Mouse (Mus musculus) hindbrain, embryonic 12.5 days (tissue): Measurements from ENCODE around the gene S1pr5. TPM values are rescaled to one million over a fixed set of nuclear protein-coding genes. Genes with fewer than 3 reads are reported as not detected.
A peak's percentile ranks its signal among the peaks of the same experiment; 100 is the strongest.
"Not testable (repeated sequence)": the region's sequence is repeated elsewhere in the genome, so short reads cannot be mapped to it uniquely, and the experiment has no call there.

Source experiments
- ATAC-seq: fragments of 200-750 bp; cut with Nextera tagmentation; 2 replicates; pipeline ENCODE4 v1.8.0; 2017; ENCODE audit warnings: moderate TSS enrichment; ENCODE audit not compliant: low FRiP score
- H3K27ac ChIP-seq: fragments of 300-500 bp; sonication (generic); 2 replicates; pipeline ENCODE4 v1.5.1; 2016; ENCODE audit warnings: mild to moderate bottlenecking
- H3K27me3 ChIP-seq: fragments of 300-500 bp; sonication (generic); 2 replicates; pipeline ENCODE4 v1.6.1; 2016; ENCODE audit warnings: mild to moderate bottlenecking
- H3K36me3 ChIP-seq: fragments of 300-500 bp; sonication (generic); 2 replicates; pipeline ENCODE4 v1.6.1; 2016; ENCODE audit warnings: mild to moderate bottlenecking
- H3K4me1 ChIP-seq: fragments of 300-500 bp; sonication (generic); 2 replicates; pipeline ENCODE4 v1.6.1; 2016
- H3K4me2 ChIP-seq: fragments of 300-500 bp; sonication (generic); replicated peaks from 2 replicates; pipeline ENCODE4 v1.6.1; 2016; ENCODE audit warnings: mild to moderate bottlenecking
- H3K4me3 ChIP-seq: fragments of 300-500 bp; sonication (generic); 2 replicates; pipeline ENCODE4 v1.5.1; 2016; ENCODE audit warnings: mild to moderate bottlenecking
- H3K9ac ChIP-seq: fragments of 300-500 bp; sonication (generic); 2 replicates; pipeline ENCODE4 v1.6.1; 2016; ENCODE audit warnings: mild to moderate bottlenecking, moderate library complexity
- H3K9me3 ChIP-seq: fragments of 300-500 bp; sonication (generic); replicated peaks from 2 replicates; pipeline ENCODE4 v1.6.1; 2016; ENCODE audit warnings: mild to moderate bottlenecking
- WGBS: fragments of 180-500 bp; shearing (Covaris S2); methylation state at CpG from one replicate; pipeline ENCODE4 v1.1.7; 2016; 5-methylcytosine and 5-hydroxymethylcytosine counted together
- polyA plus RNA-seq: library from polyadenylated mRNA; unstranded; fragments of >200 nt; fragmentation: Nextera tagmentation; extraction: Ambion mirVana; gene quantifications from 2 replicates; pipeline ENCODE4 v1.2.1, GENCODE M21; 2016

Gene S1pr5
- polyA plus RNA-seq, 1 experiment from 2014 or later, result 1.9 TPM

DNA sequence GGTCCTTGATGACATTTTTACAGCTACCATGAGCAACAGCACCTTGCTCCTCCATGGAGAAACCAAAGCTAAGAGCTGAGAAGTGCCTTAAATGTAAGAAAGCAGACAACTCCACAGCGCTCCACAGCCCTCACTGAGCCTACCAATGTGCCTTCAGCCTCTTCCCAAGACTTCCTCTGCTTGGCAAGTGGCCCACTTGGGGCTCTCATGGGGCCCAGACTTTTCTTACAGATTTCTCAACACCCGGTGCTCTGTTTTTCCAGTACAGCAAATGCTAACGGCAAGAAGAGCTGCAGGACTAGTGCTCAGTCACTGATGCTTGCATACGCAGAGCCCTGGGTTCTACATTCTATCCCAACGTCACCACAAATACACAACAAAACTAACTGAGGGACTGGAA is 29.5 kb upstream of the S1pr5 start:
- no peak overlapping the region for H3K9ac ChIP-seq
- H3K4me1 ChIP-seq, result no peaks in the 10 kb centered on the region
- no peak overlapping the region for H3K4me2 ChIP-seq
- ATAC-seq, result no peak
- H3K27me3 ChIP-seq, result no peaks in the 10 kb centered on the region
- 94% methylated on average over 5 of the region's 5 CpGs for WGBS
- H3K36me3 ChIP-seq, result peaks cover 93% of the 10 kb centered on the region
- H3K4me3 ChIP-seq, result no peak overlapping the region
- H3K9me3 ChIP-seq, result no peaks in the 10 kb centered on the region
- no peak overlapping the region for H3K27ac ChIP-seq

- Histone ChIP-seq H3K4me1 (no peaks in the 10 kb centered on the region), H3K4me2 (no peak overlapping the region), H3K27ac (no peak overlapping the region), H3K4me3 (no peak overlapping the region), H3K27me3 (no peaks in the 10 kb centered on the region), H3K9me3 (no peaks in the 10 kb centered on the region), H3K36me3 (peaks cover 96% of the 10 kb centered on the region), H3K9ac (no peak overlapping the region)
- WGBS, result 96% methylated on average over 8 of the region's 8 CpGs
- no peak for ATAC-seq
Measured at GRCm38 (mm10) chr9:21276307-21276706, 28.1 kb upstream of the S1pr5 start.

- H3K9ac ChIP-seq, result no peak overlapping the region
Measured at GRCm38 (mm10) chr9:21275727-21276126, 27.5 kb upstream of the S1pr5 start.

GRCm38 (mm10) chr9:21275013-21275710 is 26.9 kb upstream of the S1pr5 start:
- no peak overlapping the region for H3K27ac ChIP-seq
- no peak overlapping the region for H3K4me2 ChIP-seq
- H3K4me3 ChIP-seq, result no peak overlapping the region
- H3K9me3 ChIP-seq, result no peaks in the 10 kb centered on the region
- WGBS, result 87% methylated on average over 7 of the region's 7 CpGs
- no peak for ATAC-seq
- no peaks in the 10 kb centered on the region for H3K27me3 ChIP-seq
- H3K4me1 ChIP-seq, result no peaks in the 10 kb centered on the region
- H3K36me3 ChIP-seq, result peaks cover 98% of the 10 kb centered on the region
- no peak overlapping the region for H3K9ac ChIP-seq

More at GRCm38 (mm10) chr9:21275727-21276126, 27.5 kb upstream of the S1pr5 start:
- peaks cover 96% of the 10 kb centered on the region for H3K36me3 ChIP-seq
- no peak overlapping the region for H3K4me3 ChIP-seq
- no peak for ATAC-seq
- no peaks in the 10 kb centered on the region for H3K4me1 ChIP-seq
- 89% methylated on average over 12 of the region's 12 CpGs for WGBS
- no peak overlapping the region for H3K4me2 ChIP-seq
- H3K27ac ChIP-seq, result no peak overlapping the region
- no peaks in the 10 kb centered on the region for H3K27me3 ChIP-seq
- no peaks in the 10 kb centered on the region for H3K9me3 ChIP-seq

GRCm38 (mm10) chr9:21274336-21274735 is 26.1 kb upstream of the S1pr5 start:
- H3K36me3 ChIP-seq, result peaks cover 96% of the 10 kb centered on the region
- no peak overlapping the region for H3K4me2 ChIP-seq
- H3K9me3 ChIP-seq, result no peaks in the 10 kb centered on the region
- no peaks in the 10 kb centered on the region for H3K4me1 ChIP-seq
- no peaks in the 10 kb centered on the region for H3K27me3 ChIP-seq
- no peak for ATAC-seq
- WGBS, result 94% methylated on average over 3 of the region's 3 CpGs
- no peak overlapping the region for H3K9ac ChIP-seq
- H3K27ac ChIP-seq, result no peak overlapping the region
- no peak overlapping the region for H3K4me3 ChIP-seq

DNA sequence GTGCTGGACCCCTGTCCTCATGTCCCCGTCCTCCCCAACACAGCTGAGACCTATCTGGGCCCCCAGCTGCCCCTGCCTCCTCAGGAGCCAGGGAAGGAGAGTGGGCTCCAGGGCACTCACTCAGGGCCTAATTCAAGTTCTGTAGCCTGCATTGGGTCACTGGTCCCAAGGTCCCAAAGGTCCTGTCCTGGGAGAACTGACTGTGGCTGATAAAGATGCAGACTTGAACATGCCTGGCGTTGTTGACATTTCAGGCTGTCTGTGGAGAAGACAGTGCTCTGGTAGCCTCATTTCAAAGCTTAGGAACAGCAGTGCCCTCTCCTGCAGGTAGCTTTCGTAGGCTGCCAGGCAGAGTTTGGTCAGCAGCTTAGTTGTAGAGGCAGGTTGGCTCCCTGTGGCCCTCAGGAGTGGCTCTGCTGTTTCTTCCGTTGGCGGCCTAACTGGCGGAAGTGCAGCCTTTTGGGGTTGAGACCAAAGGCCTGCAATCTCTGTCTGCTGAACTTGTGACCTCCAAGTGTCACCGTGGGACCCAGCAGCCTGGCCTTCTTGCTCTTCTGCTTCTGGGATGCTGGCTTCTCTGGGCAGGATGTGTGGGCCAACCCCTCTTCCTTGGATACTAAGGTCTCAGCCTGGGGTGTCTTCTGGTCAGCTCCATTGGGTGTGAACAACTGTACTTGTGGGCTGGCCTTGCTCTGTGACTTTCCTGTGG is 25.4 kb upstream of the S1pr5 start:
- peaks cover 95% of the 10 kb centered on the region for H3K36me3 ChIP-seq
- 88% methylated on average over 7 of the region's 7 CpGs for WGBS
- no peaks in the 10 kb centered on the region for H3K4me1 ChIP-seq

GRCm38 (mm10) chr9:21273094-21273493 is 24.9 kb upstream of the S1pr5 start:
- H3K27me3 ChIP-seq, result no peaks in the 10 kb centered on the region
- H3K4me2 ChIP-seq, result no peak overlapping the region
- no peak for ATAC-seq
- whole genome bisulfite sequencing, result 86% methylated on average over 8 of the region's 8 CpGs
- H3K9me3 ChIP-seq, result no peaks in the 10 kb centered on the region
- H3K4me1 ChIP-seq, result no peaks in the 10 kb centered on the region
- H3K4me3 ChIP-seq, result no peak overlapping the region
- no peak overlapping the region for H3K27ac ChIP-seq
- peaks cover 98% of the 10 kb centered on the region for H3K36me3 ChIP-seq
- H3K9ac ChIP-seq, result no peak overlapping the region

More for the DNA sequence above, 25.4 kb upstream of the S1pr5 start:
- Histone ChIP-seq H3K9me3 (no peaks in the 10 kb centered on the region), H3K4me2 (no peak overlapping the region), H3K27me3 (no peaks in the 10 kb centered on the region), H3K9ac (no peak overlapping the region), H3K27ac (no peak overlapping the region), H3K4me3 (no peak overlapping the region)
- ATAC-seq, result no peak

GRCm38 (mm10) chr9:21272391-21272790 is 24.1 kb upstream of the S1pr5 start:
- no peak overlapping the region for H3K4me3 ChIP-seq
- no peaks in the 10 kb centered on the region for H3K4me1 ChIP-seq
- no peaks in the 10 kb centered on the region for H3K9me3 ChIP-seq
- H3K9ac ChIP-seq, result no peak overlapping the region
- peaks cover 95% of the 10 kb centered on the region for H3K36me3 ChIP-seq
- no peaks in the 10 kb centered on the region for H3K27me3 ChIP-seq
- H3K27ac ChIP-seq, result no peak overlapping the region
- H3K4me2 ChIP-seq, result no peak overlapping the region
- no peak for ATAC-seq
- 92% methylated on average over 9 of the region's 9 CpGs for WGBS

- ATAC-seq, H3K9ac ChIP-seq, H3K4me2 ChIP-seq, H3K4me3 ChIP-seq, H3K9me3 ChIP-seq, H3K27me3 ChIP-seq, H3K27ac ChIP-seq: not testable (repeated sequence)
- Histone ChIP-seq H3K36me3 (peaks cover 74% of the 10 kb centered on the region), H3K4me1 (peaks cover 16% of the 10 kb centered on the region)
- WGBS, result 84% methylated on average over 5 of the region's 5 CpGs
Measured at GRCm38 (mm10) chr9:21269590-21269989, 21.3 kb upstream of the S1pr5 start.

DNA sequence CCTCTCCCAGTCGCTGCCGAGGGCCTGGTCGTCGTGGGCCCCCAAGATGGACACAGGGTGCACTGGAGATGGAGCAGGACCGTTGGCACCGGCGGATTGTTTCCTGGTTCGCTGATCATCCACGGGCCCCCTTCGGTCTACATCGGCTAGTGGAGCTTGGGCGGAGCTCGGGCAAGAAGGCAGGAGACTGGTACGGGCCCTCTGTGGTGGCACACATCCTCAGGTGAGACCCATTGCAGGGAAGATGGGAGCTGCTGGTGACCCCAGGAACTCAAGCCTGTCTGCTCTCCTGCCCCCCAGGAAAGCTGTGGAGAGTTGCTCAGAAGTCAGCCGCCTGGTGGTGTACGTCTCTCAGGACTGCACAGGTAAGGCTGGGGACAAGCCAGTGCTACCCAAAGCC is 20.1 kb upstream of the S1pr5 start:
- Histone ChIP-seq H3K4me3 (no peak overlapping the region), H3K9ac (no peak overlapping the region), H3K36me3 (peaks cover 61% of the 10 kb centered on the region), H3K27ac (no peak overlapping the region), H3K4me2 (no peak overlapping the region), H3K27me3 (no peaks in the 10 kb centered on the region), H3K9me3 (no peaks in the 10 kb centered on the region), H3K4me1 (peaks cover 19% of the 10 kb centered on the region)
- ATAC-seq, result no peak
- WGBS, result 95% methylated on average over 16 of the region's 16 CpGs

DNA sequence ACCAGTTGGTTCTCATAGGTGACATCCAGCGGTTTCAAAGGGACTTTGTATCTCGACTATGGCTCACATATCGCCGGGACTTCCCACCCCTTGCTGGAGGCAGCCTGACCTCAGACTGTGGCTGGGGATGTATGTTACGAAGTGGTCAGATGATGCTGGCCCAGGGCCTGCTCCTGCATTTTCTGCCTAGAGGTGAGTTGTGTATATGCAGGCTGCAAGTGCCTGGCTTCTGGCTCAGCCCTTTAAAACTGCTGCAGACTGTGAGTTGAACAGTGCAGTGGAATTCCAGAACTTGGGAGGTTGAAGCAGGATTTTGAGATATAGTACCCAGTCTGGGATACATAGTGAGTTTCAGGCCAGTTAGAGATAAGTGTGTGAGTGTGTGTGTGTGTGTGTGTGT is 18.6 kb upstream of the S1pr5 start:
- H3K36me3 ChIP-seq, result peaks cover 47% of the 10 kb centered on the region

DNA sequence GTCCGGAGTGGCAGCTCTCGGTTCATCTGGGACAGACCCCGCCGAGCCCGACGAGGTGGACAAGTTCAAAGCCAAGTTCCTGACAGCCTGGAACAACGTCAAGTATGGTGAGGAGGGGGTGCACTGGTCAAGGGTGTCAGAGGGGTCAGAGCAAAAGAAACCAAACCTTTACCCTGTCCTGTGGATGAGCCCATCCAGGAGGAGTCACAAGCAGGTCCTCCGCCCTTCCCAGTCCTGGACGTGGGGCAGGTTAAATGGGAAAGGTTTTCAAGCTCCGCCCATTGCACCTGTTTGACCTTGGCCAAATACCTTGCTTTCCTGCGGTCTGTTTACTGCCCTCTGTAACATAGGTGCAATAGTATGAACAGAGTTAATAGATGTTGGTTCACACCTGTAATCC is 17.4 kb upstream of the S1pr5 start:
- WGBS, result 6% methylated on average over 11 of the region's 11 CpGs
- Histone ChIP-seq H3K4me2 (peak overlapping the region; percentile 93), H3K27me3 (no peaks in the 10 kb centered on the region), H3K27ac (no peak overlapping the region; the same call in 1 of the 2 replicates), H3K9me3 (no peaks in the 10 kb centered on the region), H3K36me3 (peaks cover 34% of the 10 kb centered on the region), H3K4me1 (peaks cover 19% of the 10 kb centered on the region), H3K4me3 (peak overlapping the region; percentile 86), H3K9ac (peak overlapping the region; percentile 82)
- ATAC-seq, result peak; percentile 46; the same call in 1 of the 2 replicates

More for the DNA sequence above, 18.6 kb upstream of the S1pr5 start:
- no peak for ATAC-seq
- Histone ChIP-seq H3K9ac (no peak overlapping the region), H3K27me3 (no peaks in the 10 kb centered on the region), H3K27ac (no peak overlapping the region), H3K4me3 (no peak overlapping the region), H3K4me1 (peaks cover 19% of the 10 kb centered on the region), H3K9me3 (no peaks in the 10 kb centered on the region), H3K4me2 (no peak overlapping the region)
- 94% methylated on average over 5 of the region's 5 CpGs for WGBS
